Mouse (Mus musculus) liver, postnatal 0 days (tissue): ENCODE measurements around the gene Veph1. TPM values are rescaled to one million over a fixed set of nuclear protein-coding genes. Genes with fewer than 3 reads are reported as not detected.

Experiments
- ATAC-seq: fragments of 200-750 bp; cut with Nextera tagmentation; 2 replicates; pipeline ENCODE4 v1.8.0; 2017; ENCODE audit warnings: mild to moderate bottlenecking, moderate library complexity
- DNase-seq: peaks from one replicate; pipeline ENCODE4 v3.0.0-alpha.2; 2016
- H3K27ac ChIP-seq: fragments of 300-500 bp; sonication (generic); 2 replicates; pipeline ENCODE4 v1.5.1; 2014; ENCODE audit warnings: antibody characterized with exemption, moderate library complexity, mild to moderate bottlenecking, low read depth
- H3K27me3 ChIP-seq: fragments of 300-500 bp; sonication (generic); 2 replicates; pipeline ENCODE4 v1.6.1; 2014; ENCODE audit warnings: low read length, control low read depth, mixed read lengths; ENCODE audit not compliant: insufficient read depth
- H3K36me3 ChIP-seq: fragments of 300-500 bp; sonication (generic); replicated peaks from 2 replicates; pipeline ENCODE4 v1.6.1; 2014; ENCODE audit warnings: mild to moderate bottlenecking, control low read depth, low read length, moderate library complexity, mixed read lengths; ENCODE audit not compliant: insufficient read depth
- H3K4me1 ChIP-seq: fragments of 300-500 bp; sonication (generic); 2 replicates; pipeline ENCODE4 v1.6.1; 2014; ENCODE audit warnings: antibody characterized with exemption, mild to moderate bottlenecking, control low read depth; ENCODE audit not compliant: insufficient read depth
- H3K4me2 ChIP-seq: fragments of 300-500 bp; sonication (generic); 2 replicates; pipeline ENCODE4 v1.6.1; 2014; ENCODE audit warnings: low read depth, mild to moderate bottlenecking, low read length, moderate library complexity, mixed read lengths
- H3K4me3 ChIP-seq: fragments of 300-500 bp; sonication (generic); 2 replicates; pipeline ENCODE4 v1.5.1; 2014; ENCODE audit warnings: low read depth, low read length
- H3K9ac ChIP-seq: fragments of 300-500 bp; sonication (generic); replicated peaks from 2 replicates; pipeline ENCODE4 v1.6.1; 2014; ENCODE audit warnings: mild to moderate bottlenecking, moderate library complexity
- H3K9me3 ChIP-seq: fragments of 300-500 bp; sonication (generic); 2 replicates; pipeline ENCODE4 v1.6.1; 2016; ENCODE audit warnings: mild to moderate bottlenecking, control low read depth, low read length, mixed read lengths
- CTCF ChIP-seq: sonication (generic); IDR thresholded peaks from 2 replicates; pipeline ENCODE4 v1.5.1; 2016; ENCODE audit warnings: antibody characterized with exemption, low read depth
- EP300 ChIP-seq: IDR thresholded peaks from 2 replicates; pipeline ENCODE4 v1.6.1; 2016; ENCODE audit warnings: antibody characterized with exemption, low read depth, mild to moderate bottlenecking
- WGBS: fragments of 180-500 bp; shearing (Covaris S2); extraction: QIAGEN DNeasy Blood & Tissue Kit; methylation state at CpG from one replicate; pipeline ENCODE4 v1.1.7; 2014; ENCODE audit not compliant: insufficient replicate concordance; 5-methylcytosine and 5-hydroxymethylcytosine counted together
- polyA plus RNA-seq: library from polyadenylated mRNA; unstranded; fragments of >200 nt; fragmentation: Nextera tagmentation; extraction: Ambion mirVana; gene quantifications from 2 replicates; pipeline ENCODE4 v1.2.1, GENCODE M21; 2015

Veph1 gene
- 0.12 TPM in 1 of 2 replicates, not detected in the other for polyA plus RNA-seq

GRCm38 (mm10) chr3:66296545-66296944, at the start of gene Veph1:
Veph1 (minus strand) TSS chr3:66296837.
- TF ChIP-seq EP300 (no peak), CTCF (no peak)
- no peak within 1 kb of the TSS for H3K9ac ChIP-seq
- DNase-seq: no peak

GRCm38 (mm10) chr3:66340742-66341141, 44.1 kb upstream of the Veph1 start:
- H3K4me2 ChIP-seq: no peak overlapping the region
- no peaks in the 10 kb centered on the region for H3K27me3 ChIP-seq
- H3K36me3 ChIP-seq: no peaks in the 10 kb centered on the region
- H3K4me3 ChIP-seq: no peak overlapping the region
- TF ChIP-seq CTCF (no peak), EP300 (no peak)
- H3K27ac ChIP-seq: no peak overlapping the region
- H3K9me3 ChIP-seq: no peaks in the 10 kb centered on the region
- H3K9ac ChIP-seq: no peak overlapping the region
- 57% methylated on average over 2 of the region's 2 CpGs for WGBS
- H3K4me1 ChIP-seq: no peaks in the 10 kb centered on the region
- ATAC-seq: no peak
- no peak for DNase-seq

More at GRCm38 (mm10) chr3:66296545-66296944, at the start of gene Veph1:
- H3K4me1 ChIP-seq: no peaks in the 10 kb centered on the region
- WGBS: 15% methylated on average over 11 of the region's 11 CpGs
- ATAC-seq: no peak
- H3K4me2 ChIP-seq: no peak within 1 kb of the TSS
- H3K36me3 ChIP-seq: no peaks in the 10 kb centered on the region
- no peaks in the 10 kb centered on the region for H3K27me3 ChIP-seq
- H3K4me3 ChIP-seq: no peak within 1 kb of the TSS
- H3K9me3 ChIP-seq: no peaks in the 10 kb centered on the region
- H3K27ac ChIP-seq: no peak within 1 kb of the TSS

- no peak overlapping the region for H3K9ac ChIP-seq
- H3K4me1 ChIP-seq: no peaks in the 10 kb centered on the region
- 80% methylated on average over 9 of the region's 9 CpGs for WGBS
- DNase-seq: no peak
- no peaks in the 10 kb centered on the region for H3K9me3 ChIP-seq
- no peak for TF ChIP-seq CTCF
- TF ChIP-seq EP300: no peak
- ATAC-seq: no peak
- no peak overlapping the region for H3K4me2 ChIP-seq
- H3K27ac ChIP-seq: no peak overlapping the region
- no peak overlapping the region for H3K4me3 ChIP-seq
- no peaks in the 10 kb centered on the region for H3K36me3 ChIP-seq
- no peaks in the 10 kb centered on the region for H3K27me3 ChIP-seq
These were observed 35.7 kb upstream of the Veph1 start for GRCm38 (mm10) chr3:66332401-66332729.

GRCm38 (mm10) chr3:66331592-66332400, 35.2 kb upstream of the Veph1 start:
- Histone ChIP-seq H3K27ac (no peak overlapping the region), H3K4me3 (no peak overlapping the region), H3K9me3 (no peaks in the 10 kb centered on the region), H3K4me2 (no peak overlapping the region), H3K9ac (no peak overlapping the region), H3K27me3 (no peaks in the 10 kb centered on the region), H3K4me1 (no peaks in the 10 kb centered on the region), H3K36me3 (no peaks in the 10 kb centered on the region)
- DNase-seq: peak; percentile 39
- WGBS: 43% methylated on average over 12 of the region's 12 CpGs
- no peak for ATAC-seq
- TF ChIP-seq EP300: no peak
- peak; percentile 79 for TF ChIP-seq CTCF

GRCm38 (mm10) chr3:66330896-66331579, 34.4 kb upstream of the Veph1 start:
- Histone ChIP-seq H3K9me3 (no peaks in the 10 kb centered on the region), H3K4me1 (no peaks in the 10 kb centered on the region), H3K9ac (no peak overlapping the region), H3K4me2 (no peak overlapping the region), H3K27ac (no peak overlapping the region), H3K36me3 (no peaks in the 10 kb centered on the region), H3K4me3 (no peak overlapping the region), H3K27me3 (no peaks in the 10 kb centered on the region)
- TF ChIP-seq CTCF: no peak
- TF ChIP-seq EP300: no peak
- 49% methylated on average over 15 of the region's 15 CpGs for WGBS
- DNase-seq (no peak), ATAC-seq (no peak)

GRCm38 (mm10) chr3:66325962-66326834, 29.6 kb upstream of the Veph1 start:
- 78% methylated on average over 16 of the region's 16 CpGs for WGBS
- no peak overlapping the region for H3K4me2 ChIP-seq
- no peak for TF ChIP-seq EP300
- no peak for TF ChIP-seq CTCF

More at GRCm38 (mm10) chr3:66325962-66326834, 29.6 kb upstream of the Veph1 start:
- Histone ChIP-seq H3K9ac (no peak overlapping the region), H3K27ac (no peak overlapping the region), H3K4me3 (no peak overlapping the region), H3K9me3 (no peaks in the 10 kb centered on the region), H3K36me3 (no peaks in the 10 kb centered on the region), H3K4me1 (no peaks in the 10 kb centered on the region), H3K27me3 (no peaks in the 10 kb centered on the region)
- no peak for DNase-seq
- no peak for ATAC-seq
